Mouse (Mus musculus) kidney, adult 11 months (tissue): ENCODE results near the gene Arhgdia.
A peak's percentile ranks its signal among the peaks of the same experiment; 100 is the strongest.

ENCODE experiments used
- DNase-seq: peaks from one replicate; pipeline ENCODE4 v3.0.0; 2022

The Arhgdia gene

GRCm38 (mm10) chr11:120581490-120582267 lies at the start of gene Arhgdia:
Gene Arhgdia (minus strand): TSS chr11:120581624.
- DNase-seq, result peak; percentile 80

GRCm38 (mm10) chr11:120630401-120630871 lies 49.0 kb upstream of the Arhgdia start:
- DNase-seq, result peak; percentile 90

- DNase-seq, result peak; percentile 66
Measured at GRCm38 (mm10) chr11:120629911-120630310, 48.5 kb upstream of the Arhgdia start.

GRCm38 (mm10) chr11:120629341-120629730 lies 47.9 kb upstream of the Arhgdia start:
- DNase-seq, result peak; percentile 77

- DNase-seq, result no peak
Measured at GRCm38 (mm10) chr11:120628601-120629340, 47.3 kb upstream of the Arhgdia start.

GRCm38 (mm10) chr11:120627468-120628300 lies 46.3 kb upstream of the Arhgdia start:
- no peak for DNase-seq

GRCm38 (mm10) chr11:120626785-120627467 lies 45.5 kb upstream of the Arhgdia start:
- DNase-seq, result no peak

- no peak for DNase-seq
Measured at GRCm38 (mm10) chr11:120625152-120625775, 43.8 kb upstream of the Arhgdia start, which contains the start of gene Sirt7. Gene Sirt7 (minus strand): TSS chr11:120625240.

GRCm38 (mm10) chr11:120624680-120625111 lies 43.3 kb upstream of the Arhgdia start:
- peak; percentile 83 for DNase-seq

GRCm38 (mm10) chr11:120623961-120624679 lies 42.7 kb upstream of the Arhgdia start:
- DNase-seq, result peak; percentile 72

GRCm38 (mm10) chr11:120622805-120623204 lies 41.4 kb upstream of the Arhgdia start:
- no peak for DNase-seq

- no peak for DNase-seq
Measured at GRCm38 (mm10) chr11:120620195-120620594, 38.8 kb upstream of the Arhgdia start.

- no peak for DNase-seq
Measured at GRCm38 (mm10) chr11:120618619-120619535, 37.5 kb upstream of the Arhgdia start.

GRCm38 (mm10) chr11:120617519-120618112 lies 36.2 kb upstream of the Arhgdia start, which contains the start of gene Pcyt2:
Gene Pcyt2 (minus strand): TSS chr11:120617936.
- peak; percentile 96 for DNase-seq

- DNase-seq, result peak; percentile 82
Measured at GRCm38 (mm10) chr11:120616617-120617294, 35.3 kb upstream of the Arhgdia start.

GRCm38 (mm10) chr11:120615606-120616203 lies 34.3 kb upstream of the Arhgdia start:
- no peak for DNase-seq

- no peak for DNase-seq
Measured at GRCm38 (mm10) chr11:120615167-120615566, 33.7 kb upstream of the Arhgdia start.

GRCm38 (mm10) chr11:120613976-120614375 lies 32.6 kb upstream of the Arhgdia start:
- no peak for DNase-seq
